Mouse (Mus musculus) midbrain, embryonic 14.5 days (tissue): Measurements from ENCODE around the gene Rbm48. TPM values are rescaled to one million over a fixed set of nuclear protein-coding genes. Genes with fewer than 3 reads are reported as not detected.
A peak's percentile ranks its signal among the peaks of the same experiment; 100 is the strongest.

Experiments used
- ATAC-seq: fragments of 200-750 bp; cut with Nextera tagmentation; 2 replicates; pipeline ENCODE4 v1.8.0; 2017; ENCODE audit warnings: moderate number of reproducible peaks, moderate library complexity; ENCODE audit not compliant: low FRiP score, low TSS enrichment
- DNase-seq: peaks from one replicate; pipeline ENCODE4 v3.0.0-alpha.2; 2015
- H3K27ac ChIP-seq: fragments of 300-500 bp; sonication (generic); replicated peaks from 2 replicates; pipeline ENCODE4 v1.5.1; 2014; ENCODE audit warnings: mild to moderate bottlenecking, low read depth, low read length, moderate library complexity
- H3K27me3 ChIP-seq: fragments of 300-500 bp; sonication (generic); 2 replicates; pipeline ENCODE4 v1.6.1; 2014; ENCODE audit warnings: low read length, control low read depth, mixed read lengths; ENCODE audit not compliant: control insufficient read depth, insufficient read depth
- H3K36me3 ChIP-seq: fragments of 300-500 bp; sonication (generic); 2 replicates; pipeline ENCODE4 v1.6.1; 2014; ENCODE audit warnings: low read length, control low read depth; ENCODE audit not compliant: control insufficient read depth, insufficient read depth
- H3K4me1 ChIP-seq: fragments of 300-500 bp; sonication (generic); 2 replicates; pipeline ENCODE4 v1.6.1; 2014; ENCODE audit warnings: mild to moderate bottlenecking, antibody characterized with exemption, low read length, control low read depth; ENCODE audit not compliant: control insufficient read depth, insufficient read depth
- H3K4me2 ChIP-seq: fragments of 300-500 bp; sonication (generic); 2 replicates; pipeline ENCODE4 v1.6.1; 2014; ENCODE audit warnings: mild to moderate bottlenecking, low read length, moderate library complexity
- H3K4me3 ChIP-seq: fragments of 300-500 bp; sonication (generic); replicated peaks from 2 replicates; pipeline ENCODE4 v1.5.1; 2014; ENCODE audit warnings: low read depth, low read length
- H3K9ac ChIP-seq: fragments of 300-500 bp; sonication (generic); replicated peaks from 2 replicates; pipeline ENCODE4 v1.6.1; 2014; ENCODE audit warnings: mild to moderate bottlenecking, low read length, moderate library complexity
- H3K9me3 ChIP-seq: fragments of 300-500 bp; sonication (generic); 2 replicates; pipeline ENCODE4 v1.6.1; 2016; ENCODE audit warnings: low read length, control low read depth, mixed read lengths; ENCODE audit not compliant: control insufficient read depth
- WGBS: fragments of 180-500 bp; shearing (Covaris S2); extraction: QIAGEN DNeasy Blood & Tissue Kit; methylation state at CpG from one replicate; pipeline ENCODE4 v1.1.7; 2014; 5-methylcytosine and 5-hydroxymethylcytosine counted together
- polyA plus RNA-seq: library from polyadenylated mRNA; unstranded; fragments of >200 nt; fragmentation: Nextera tagmentation; extraction: Ambion mirVana; gene quantifications from 2 replicates; pipeline ENCODE4 v1.2.1, GENCODE M21; 2014

The Rbm48 gene
- polyA plus RNA-seq, 1 experiment from 2014 or later = 18.5 TPM

GRCm38 (mm10) chr5:3579066-3579465, 17.3 kb downstream of the Rbm48 start:
- no peaks in the 10 kb centered on the region for H3K27me3 ChIP-seq
- no peak overlapping the region for H3K4me2 ChIP-seq
- DNase-seq (no peak), ATAC-seq (no peak)
- H3K4me3 ChIP-seq = no peak overlapping the region
- WGBS = 95% methylated on average over 7 of the region's 7 CpGs
- no peak overlapping the region for H3K27ac ChIP-seq
- no peaks in the 10 kb centered on the region; the same call in none of the 2 replicates for H3K9me3 ChIP-seq
- H3K9ac ChIP-seq = no peak overlapping the region
- H3K36me3 ChIP-seq = peaks cover 93% of the 10 kb centered on the region
- H3K4me1 ChIP-seq = no peaks in the 10 kb centered on the region

- peaks cover 92% of the 10 kb centered on the region for H3K36me3 ChIP-seq
- DNase-seq = no peak
Observed at GRCm38 (mm10) chr5:3577939-3578338, 18.4 kb downstream of the Rbm48 start.

GRCm38 (mm10) chr5:3574825-3575224, 21.6 kb downstream of the Rbm48 start:
- DNase-seq (no peak), ATAC-seq (no peak)
- Histone ChIP-seq H3K9me3 (no peaks in the 10 kb centered on the region; the same call in none of the 2 replicates), H3K9ac (no peak overlapping the region), H3K36me3 (peaks cover 92% of the 10 kb centered on the region), H3K4me2 (no peak overlapping the region), H3K27me3 (no peaks in the 10 kb centered on the region), H3K4me3 (no peak overlapping the region), H3K4me1 (no peaks in the 10 kb centered on the region), H3K27ac (no peak overlapping the region)
- WGBS = 90% methylated on average over 2 of the region's 2 CpGs

More at GRCm38 (mm10) chr5:3577939-3578338, 18.4 kb downstream of the Rbm48 start:
- H3K27me3 ChIP-seq = no peaks in the 10 kb centered on the region
- no peak overlapping the region for H3K4me3 ChIP-seq
- 94% methylated on average over 2 of the region's 2 CpGs for WGBS
- H3K27ac ChIP-seq = no peak overlapping the region
- H3K4me1 ChIP-seq = no peaks in the 10 kb centered on the region
- no peak overlapping the region for H3K9ac ChIP-seq
- ATAC-seq = no peak
- no peaks in the 10 kb centered on the region; the same call in none of the 2 replicates for H3K9me3 ChIP-seq
- no peak overlapping the region for H3K4me2 ChIP-seq

GRCm38 (mm10) chr5:3571266-3571665, 25.1 kb downstream of the Rbm48 start, which contains the start of gene 1700109H08Rik:
Gene 1700109H08Rik (plus strand): TSS chr5:3571566.
- H3K9ac ChIP-seq = no peak within 1 kb of the TSS
- H3K9me3 ChIP-seq = no peaks in the 10 kb centered on the region; the same call in none of the 2 replicates
- H3K27me3 ChIP-seq = no peaks in the 10 kb centered on the region
- no peak for ATAC-seq
- DNase-seq = no peak
- H3K4me3 ChIP-seq = no peak within 1 kb of the TSS
- peaks cover 81% of the 10 kb centered on the region for H3K36me3 ChIP-seq
- H3K4me2 ChIP-seq = no peak within 1 kb of the TSS
- WGBS = 98% methylated on average over 4 of the region's 4 CpGs
- H3K4me1 ChIP-seq = no peaks in the 10 kb centered on the region
- H3K27ac ChIP-seq = no peak within 1 kb of the TSS

GRCm38 (mm10) chr5:3554198-3554597, 42.2 kb downstream of the Rbm48 start:
- DNase-seq = no peak
- Histone ChIP-seq H3K4me2 (no peak overlapping the region), H3K4me3 (no peak overlapping the region), H3K9me3 (no peaks in the 10 kb centered on the region), H3K27me3 (no peaks in the 10 kb centered on the region), H3K36me3 (peaks cover 33% of the 10 kb centered on the region), H3K4me1 (no peaks in the 10 kb centered on the region), H3K9ac (no peak overlapping the region), H3K27ac (no peak overlapping the region)
- ATAC-seq = no peak
- WGBS = 93% methylated on average over 2 of the region's 2 CpGs

- Histone ChIP-seq H3K27ac (no peak overlapping the region), H3K4me1 (no peaks in the 10 kb centered on the region), H3K9me3 (no peaks in the 10 kb centered on the region), H3K4me3 (no peak overlapping the region), H3K4me2 (no peak overlapping the region), H3K27me3 (no peaks in the 10 kb centered on the region), H3K9ac (no peak overlapping the region), H3K36me3 (peaks cover 12% of the 10 kb centered on the region)
- WGBS = 98% methylated on average over 1 of the region's 1 CpGs
- no peak for DNase-seq
- no peak for ATAC-seq
Observed at GRCm38 (mm10) chr5:3551481-3551880, 44.9 kb downstream of the Rbm48 start.

- no peak overlapping the region for H3K4me2 ChIP-seq
- DNase-seq = no peak
- H3K36me3 ChIP-seq = no peaks in the 10 kb centered on the region
- no peak overlapping the region for H3K4me3 ChIP-seq
- WGBS = 95% methylated on average over 1 of the region's 1 CpGs
- no peak overlapping the region for H3K9ac ChIP-seq
- H3K9me3 ChIP-seq = no peaks in the 10 kb centered on the region
- H3K27me3 ChIP-seq = no peaks in the 10 kb centered on the region
- ATAC-seq = no peak
- H3K4me1 ChIP-seq = peaks cover 13% of the 10 kb centered on the region
- H3K27ac ChIP-seq = no peak overlapping the region
Observed at GRCm38 (mm10) chr5:3546226-3546625, 50.2 kb downstream of the Rbm48 start.

- no peak for DNase-seq
- peaks cover 13% of the 10 kb centered on the region for H3K4me1 ChIP-seq
- peak overlapping the region; percentile 80 for H3K4me2 ChIP-seq
- no peaks in the 10 kb centered on the region for H3K27me3 ChIP-seq
- ATAC-seq = no peak
- H3K27ac ChIP-seq = no peak overlapping the region
- WGBS = 10% methylated on average over 7 of the region's 7 CpGs
- H3K9ac ChIP-seq = peak overlapping the region; percentile 86
- H3K9me3 ChIP-seq = no peaks in the 10 kb centered on the region
- no peaks in the 10 kb centered on the region for H3K36me3 ChIP-seq
- H3K4me3 ChIP-seq = peak overlapping the region; percentile 90
Observed at GRCm38 (mm10) chr5:3544480-3544769, 52.0 kb downstream of the Rbm48 start.

GRCm38 (mm10) chr5:3543629-3544479, 52.5 kb downstream of the Rbm48 start, which contains the start of gene Fam133b:
Gene Fam133b (plus strand): TSS chr5:3543833.
- WGBS = under 1% methylated on average over 79 of the region's 80 CpGs
- Histone ChIP-seq H3K4me3 (peak within 1 kb of the TSS; percentile 90), H3K27ac (peak within 1 kb of the TSS; percentile 89), H3K4me1 (peaks cover 13% of the 10 kb centered on the region), H3K4me2 (peak within 1 kb of the TSS; percentile 80), H3K9ac (peak within 1 kb of the TSS; percentile 86), H3K36me3 (no peaks in the 10 kb centered on the region), H3K9me3 (no peaks in the 10 kb centered on the region), H3K27me3 (no peaks in the 10 kb centered on the region)
- ATAC-seq (peak; percentile 96), DNase-seq (peak; percentile 98)
